Mouse (Mus musculus) erythroblast, embryonic 14.5 days (primary cell): ENCODE results near the gene Cln6.

Experiments
- GATA1 ChIP-seq: IDR thresholded peaks from 2 replicates; pipeline ENCODE4 v1.6.1; 2012; ENCODE audit warnings: low read length, inconsistent platforms, mixed read lengths
- TAL1 ChIP-seq: IDR thresholded peaks from 3 replicates; pipeline ENCODE4 v1.6.1; 2012; ENCODE audit warnings: low read length, inconsistent platforms, mixed read lengths

DNA sequence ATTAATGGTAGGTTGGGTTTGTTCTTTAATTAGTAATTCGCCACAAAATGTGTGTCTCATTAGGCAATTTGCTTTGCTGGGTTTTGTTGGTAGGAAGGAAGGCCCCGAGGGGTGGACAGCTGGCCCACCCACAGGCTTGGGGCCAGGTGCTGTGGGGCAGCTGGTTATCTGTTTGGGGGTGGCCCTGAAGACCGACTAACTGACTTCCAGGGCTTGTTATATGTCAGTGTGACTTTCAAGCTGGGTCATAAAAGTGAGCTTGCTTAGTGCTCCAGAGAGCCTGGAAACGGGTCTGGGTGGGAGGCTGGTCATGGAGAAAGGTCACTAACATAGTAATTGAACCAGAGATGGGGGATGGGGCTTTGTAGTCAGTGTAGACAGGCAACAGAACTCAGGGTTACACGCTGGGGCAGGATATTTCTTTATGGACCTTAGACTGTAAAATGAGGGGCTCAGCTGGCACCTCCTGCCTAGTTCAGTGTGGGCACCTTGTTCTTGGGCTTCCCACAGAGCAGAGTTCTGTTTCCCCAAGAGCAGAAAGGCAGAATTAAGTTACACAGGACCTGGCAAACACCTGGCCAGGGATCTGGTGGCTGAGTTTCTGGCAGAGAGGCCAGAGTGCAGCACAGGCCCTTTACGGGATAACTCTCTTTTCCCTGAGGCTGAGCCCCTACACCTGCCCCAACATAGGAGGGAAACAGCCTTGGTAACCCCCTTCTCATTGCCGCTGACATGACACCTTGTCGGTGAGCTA, 19.9 kb downstream of the Cln6 start:
- TF ChIP-seq TAL1 (no peak), GATA1 (no peak)
